8 mouse cellular contexts compared by ENCODE assay signal in the genomic region with DNA sequence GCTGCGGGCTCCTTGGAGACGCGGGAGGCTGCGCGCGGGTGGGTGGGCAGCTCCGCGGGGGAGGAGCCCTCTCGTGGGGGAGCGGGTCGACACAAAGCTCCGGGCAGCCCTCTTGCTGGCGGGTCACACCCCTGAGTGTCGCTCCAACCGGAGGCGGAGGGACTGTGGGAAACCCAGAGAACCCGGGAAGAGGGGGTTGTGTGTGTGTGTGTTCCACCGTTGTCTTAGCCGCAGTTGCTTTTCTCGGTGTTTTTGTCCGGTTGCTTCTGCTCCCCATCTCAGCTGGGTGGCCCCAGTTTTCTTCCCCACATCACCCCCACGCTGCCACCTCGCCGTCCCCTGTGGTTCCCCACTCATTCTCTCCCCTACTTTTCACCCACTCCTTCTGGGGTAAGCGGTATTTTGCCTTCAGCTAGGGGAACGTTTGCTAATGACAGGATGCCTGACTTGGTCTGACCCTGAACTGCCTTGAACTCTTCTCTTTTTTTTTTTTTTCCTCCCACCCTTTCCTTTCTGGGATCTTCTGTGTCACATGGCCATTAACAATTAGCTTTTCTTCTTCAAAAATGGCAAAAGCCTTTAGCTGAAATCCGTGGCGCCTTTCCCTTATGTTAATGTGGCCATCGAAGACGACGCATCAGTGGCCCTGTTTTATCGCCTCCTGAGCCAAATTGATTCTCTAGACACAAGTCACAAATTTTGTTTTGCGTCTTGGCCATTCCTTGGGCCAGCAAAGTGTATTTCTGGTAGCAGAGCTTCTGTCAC. TPM values are rescaled to one million over a fixed set of nuclear protein-coding genes. Genes with fewer than 3 reads are reported as not detected.
DNase-seq lines count a peak whose midpoint lies in the region; ATAC-seq lines count a peak whose summit lies in the region.

No protein-coding gene starts in this region.

- peak; percentile 81 for DNase-seq in 416B (ENCODE audit: low read depth)
- peak; percentile 45 for DNase-seq in MEL-GATA-1-ER (ENCODE audit: extremely low read depth, low read depth)
- DNase-seq in gastrocnemius, postnatal 14 days = peak; percentile 63
- DNase-seq in thymus, postnatal 4 days = peak; percentile 37

- peak overlapping the region; percentile 98 for H3K4me3 ChIP-seq in intestine, embryonic 16.5 days (ENCODE audit: low read length)
- H3K4me3 ChIP-seq in limb, embryonic 15.5 days = peak overlapping the region; percentile 96
- peak overlapping the region; percentile 89 for H3K4me3 ChIP-seq in midbrain, embryonic 15.5 days

- intact Hi-C loops in gastrocnemius, postnatal 14 days (cut with DNase I; ENCODE audit: low total_unique reads) = loop anchor here (10.0 kb wide), 1 partner anchor 93 kb away; no protein-coding TSS in a partner anchor

- H3K9ac ChIP-seq in intestine, embryonic 16.5 days (ENCODE audit: low read depth, low read length) = peak overlapping the region; percentile 97
- peak overlapping the region; percentile 97 for H3K9ac ChIP-seq in limb, embryonic 15.5 days
- H3K9ac ChIP-seq in midbrain, embryonic 15.5 days = peak overlapping the region; percentile 98

- no peaks in the 10 kb centered on the region for H3K9me3 ChIP-seq in intestine, embryonic 16.5 days (ENCODE audit: control insufficient read depth, low read length)
- H3K9me3 ChIP-seq in limb, embryonic 15.5 days = no peaks in the 10 kb centered on the region
- H3K9me3 ChIP-seq in midbrain, embryonic 15.5 days = no peaks in the 10 kb centered on the region

- peaks cover 6% of the 10 kb centered on the region for H3K4me1 ChIP-seq in intestine, embryonic 16.5 days (ENCODE audit: control insufficient read depth, insufficient read depth, low read length)
- H3K4me1 ChIP-seq in limb, embryonic 15.5 days = peaks cover 33% of the 10 kb centered on the region
- peaks cover 38% of the 10 kb centered on the region for H3K4me1 ChIP-seq in midbrain, embryonic 15.5 days

- peak overlapping the region; percentile 99 for H3K27ac ChIP-seq in intestine, embryonic 16.5 days (ENCODE audit: low read length)
- H3K27ac ChIP-seq in limb, embryonic 15.5 days = peak overlapping the region; percentile 99
- peak overlapping the region; percentile 99 for H3K27ac ChIP-seq in midbrain, embryonic 15.5 days

- H3K36me3 ChIP-seq in intestine, embryonic 16.5 days (ENCODE audit: control insufficient read depth, insufficient read depth, low read length) = no peaks in the 10 kb centered on the region
- no peaks in the 10 kb centered on the region for H3K36me3 ChIP-seq in limb, embryonic 15.5 days
- H3K36me3 ChIP-seq in midbrain, embryonic 15.5 days (replicated peaks) = no peaks in the 10 kb centered on the region

- WGBS in intestine, embryonic 16.5 days = 2% methylated on average over 33 of the region's 33 CpGs
- WGBS in limb, embryonic 15.5 days = 1% methylated on average over 33 of the region's 33 CpGs
- under 1% methylated on average over 25 of the region's 33 CpGs for WGBS in midbrain, embryonic 15.5 days

- peak; percentile 34 for ATAC-seq in common myeloid progenitor, adult 5-6 weeks (replicated peaks; ENCODE audit: low read depth, poor library complexity, severe bottlenecking)
- ATAC-seq in intestine, embryonic 16.5 days = peak; percentile 34
- no peak; the same call in 1 of the 2 replicates for ATAC-seq in limb, embryonic 15.5 days (ENCODE audit: insufficient number of reproducible peaks, low FRiP score, low TSS enrichment, low read depth)
- ATAC-seq in midbrain, embryonic 15.5 days (replicated peaks) = peak; percentile 52

- no peaks in the 10 kb centered on the region for H3K27me3 ChIP-seq in intestine, embryonic 16.5 days (replicated peaks; ENCODE audit: control insufficient read depth, insufficient read depth, low read length)
- H3K27me3 ChIP-seq in limb, embryonic 15.5 days = no peaks in the 10 kb centered on the region
- H3K27me3 ChIP-seq in midbrain, embryonic 15.5 days (replicated peaks) = no peaks in the 10 kb centered on the region

- peak overlapping the region; percentile 73 for H3K4me2 ChIP-seq in intestine, embryonic 16.5 days (ENCODE audit: low read depth, low read length)
- H3K4me2 ChIP-seq in limb, embryonic 15.5 days = peak overlapping the region; percentile 57
- H3K4me2 ChIP-seq in midbrain, embryonic 15.5 days = peak overlapping the region; percentile 52

RNA-seq across cellular contexts. Expression of gene Cdk17, which starts 1.0 kb away (rescaled TPM):
- total RNA-seq in common myeloid progenitor, adult 5-6 weeks (2017) = 69.2 and 87.6 TPM in 2 replicates
- total RNA-seq in gastrocnemius, postnatal 14 days (2021) = 10 to 100 TPM in 1 of 2 experiments, 1 to 10 TPM in 1; 9.8 to 11.9 TPM
- 8.3 and 8.9 TPM in 2 replicates for polyA plus RNA-seq in intestine, embryonic 16.5 days (2015; fragmentation: Nextera tagmentation; extraction: Ambion mirVana)
- polyA plus RNA-seq in limb, embryonic 15.5 days (2015; fragmentation: Nextera tagmentation; extraction: Ambion mirVana) = 11.2 and 15.2 TPM in 2 replicates
- 42.2 and 45.7 TPM in 2 replicates for polyA plus RNA-seq in midbrain, embryonic 15.5 days (2015; fragmentation: Nextera tagmentation; extraction: Ambion mirVana)
